Mouse (Mus musculus): ENCODE results near the gene Mrtfb. TPM values are rescaled to one million over a fixed set of nuclear protein-coding genes. Genes with fewer than 3 reads are reported as not detected.
A peak's percentile ranks its signal among the peaks of the same experiment; 100 is the strongest.

The Mrtfb gene
- 67.5 and 67.6 TPM in 2 replicates for polyA plus RNA-seq (2012; rRNA removed)

GRCm38 (mm10) chr16:13255855-13256635 lies at the start of gene Mrtfb:
Mrtfb (plus strand) TSS chr16:13256481.
- TF ChIP-seq CTCF (IDR thresholded peaks at IDR 0.05; ENCODE audit: extremely low read depth, insufficient read depth, low read length), result no peak
- peak; percentile 76 for TF ChIP-seq POLR2A (IDR thresholded peaks at IDR 0.05; ENCODE audit: extremely low read depth, insufficient read depth, low read length)
- peaks cover 12% of the 10 kb centered on the region for H3K4me1 ChIP-seq (ENCODE audit: control insufficient read depth, insufficient read depth, low read length)
- peak within 1 kb of the TSS; percentile 53 for H3K4me3 ChIP-seq (ENCODE audit: insufficient read depth, low read length)
- peak within 1 kb of the TSS; percentile 89 for H3K27ac ChIP-seq (ENCODE audit: insufficient read depth, low read length)

DNA sequence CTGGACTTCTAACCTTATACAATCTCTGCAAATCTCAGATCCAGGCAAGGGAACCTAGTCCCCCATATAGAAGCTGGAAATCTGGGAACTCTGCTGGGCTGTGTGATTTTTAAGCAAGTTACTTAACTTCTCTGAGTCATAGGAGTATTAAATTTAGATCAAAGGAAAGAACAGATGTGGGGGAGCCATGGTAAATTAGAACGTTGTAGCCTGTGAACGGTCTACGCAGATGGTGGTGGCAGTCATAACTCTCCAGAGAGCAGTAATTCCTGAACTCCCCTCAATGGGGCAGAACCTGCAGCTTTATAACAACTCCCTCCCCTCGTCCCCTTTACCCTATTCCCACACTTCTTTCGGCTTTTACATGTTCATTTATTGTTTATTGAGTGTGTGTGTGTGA lies 48.6 kb upstream of the Mrtfb start:
- TF ChIP-seq CTCF (IDR thresholded peaks at IDR 0.05; ENCODE audit: extremely low read depth, insufficient read depth, low read length) (no peak), POLR2A (IDR thresholded peaks at IDR 0.05; ENCODE audit: extremely low read depth, insufficient read depth, low read length) (no peak)
- H3K4me1 ChIP-seq (ENCODE audit: control insufficient read depth, insufficient read depth, low read length), result peaks cover 9% of the 10 kb centered on the region
- peak overlapping the region; percentile 32; the same call in 1 of the 2 replicates for H3K27ac ChIP-seq (ENCODE audit: insufficient read depth, low read length)
- H3K4me3 ChIP-seq (ENCODE audit: insufficient read depth, low read length), result no peak overlapping the region

DNA sequence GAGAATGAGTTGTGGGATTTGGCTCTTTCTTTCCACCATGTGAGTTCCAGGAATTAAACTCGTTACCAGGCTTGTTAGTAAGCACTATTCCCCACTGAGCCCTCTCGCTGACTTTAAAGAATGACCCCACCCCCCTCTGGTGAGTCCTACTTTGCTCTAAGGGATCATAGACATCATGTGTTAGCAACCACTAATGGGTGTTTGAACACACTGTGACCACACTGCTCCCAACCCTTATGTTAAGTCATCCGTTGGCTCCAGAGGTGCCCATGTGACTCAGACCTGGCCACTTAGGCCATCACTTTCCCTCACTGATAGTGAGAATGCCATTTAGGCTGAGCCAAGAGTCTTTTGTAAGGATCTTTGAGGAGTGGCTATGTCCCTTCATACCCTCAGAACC lies 48.2 kb upstream of the Mrtfb start:
- no peak overlapping the region for H3K4me3 ChIP-seq (ENCODE audit: insufficient read depth, low read length)
- H3K4me1 ChIP-seq (ENCODE audit: control insufficient read depth, insufficient read depth, low read length), result peaks cover 9% of the 10 kb centered on the region
- peak overlapping the region; percentile 32; the same call in 1 of the 2 replicates for H3K27ac ChIP-seq (ENCODE audit: insufficient read depth, low read length)
- TF ChIP-seq POLR2A (IDR thresholded peaks at IDR 0.05; ENCODE audit: extremely low read depth, insufficient read depth, low read length), result no peak
- no peak for TF ChIP-seq CTCF (IDR thresholded peaks at IDR 0.05; ENCODE audit: extremely low read depth, insufficient read depth, low read length)

DNA sequence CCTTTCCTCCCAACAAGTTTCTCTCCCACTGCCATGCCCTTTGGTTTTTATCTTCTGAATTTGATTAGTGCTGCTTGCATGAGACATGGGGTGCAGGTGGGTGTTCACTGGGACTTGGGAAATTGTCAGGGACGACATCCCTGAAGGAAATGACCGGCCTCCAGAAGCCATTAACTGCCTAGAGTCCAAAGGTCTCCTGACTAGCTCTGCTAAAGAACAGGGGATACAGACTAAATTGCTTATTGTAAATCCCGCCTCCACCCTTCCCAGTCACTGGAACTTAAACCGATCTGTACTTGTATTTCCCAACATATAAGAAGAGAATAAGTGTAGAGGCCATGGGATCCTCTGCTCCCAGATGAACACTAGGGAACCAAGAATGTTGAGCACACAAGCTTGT lies 43.5 kb upstream of the Mrtfb start:
- TF ChIP-seq CTCF (IDR thresholded peaks at IDR 0.05; ENCODE audit: extremely low read depth, insufficient read depth, low read length), result no peak
- no peak for TF ChIP-seq POLR2A (IDR thresholded peaks at IDR 0.05; ENCODE audit: extremely low read depth, insufficient read depth, low read length)
- Histone ChIP-seq H3K27ac (ENCODE audit: insufficient read depth, low read length) (no peak overlapping the region), H3K4me1 (ENCODE audit: control insufficient read depth, insufficient read depth, low read length) (peaks cover 4% of the 10 kb centered on the region), H3K4me3 (ENCODE audit: insufficient read depth, low read length) (no peak overlapping the region)

DNA sequence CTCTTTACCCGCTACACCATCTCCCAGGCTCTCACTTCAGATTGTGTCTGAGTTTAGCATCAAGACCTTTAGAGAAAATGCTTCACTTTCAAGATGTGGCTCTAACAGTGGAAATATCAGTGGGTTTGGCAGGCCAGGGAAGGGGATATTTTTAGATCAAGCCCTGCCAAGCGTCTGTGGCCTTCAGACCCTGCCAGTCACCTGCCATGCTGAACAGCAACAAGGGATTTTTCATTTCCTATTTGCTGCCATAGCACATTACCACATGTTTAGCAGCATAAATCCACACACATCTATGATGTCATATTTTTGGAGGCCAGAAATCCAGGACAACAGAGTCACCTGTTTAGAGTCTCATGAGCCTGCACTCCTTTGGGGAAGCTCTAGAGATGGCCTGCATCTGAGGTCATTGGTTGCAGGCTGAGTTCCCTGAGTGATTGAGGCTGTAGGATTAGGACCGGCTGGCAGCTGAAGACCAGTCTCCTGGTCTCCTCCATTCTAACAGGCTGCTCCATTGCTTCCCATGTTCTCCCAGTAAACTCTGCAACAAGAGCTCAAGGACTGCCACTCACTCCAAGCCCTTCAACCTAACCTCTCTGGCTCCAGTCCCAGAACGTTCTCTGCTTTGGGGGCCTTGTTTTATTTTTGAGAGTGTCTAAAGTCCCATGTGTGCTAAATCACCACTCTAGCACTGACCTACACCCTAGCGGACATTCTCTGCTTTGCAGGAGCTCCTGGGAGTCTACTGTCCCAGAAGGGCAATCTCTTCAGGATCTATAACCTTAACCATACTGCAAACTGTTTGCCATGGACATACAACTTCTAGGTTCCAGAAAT lies 39.9 kb upstream of the Mrtfb start:
- H3K4me3 ChIP-seq (ENCODE audit: insufficient read depth, low read length), result no peak overlapping the region
- no peak overlapping the region for H3K27ac ChIP-seq (ENCODE audit: insufficient read depth, low read length)
- TF ChIP-seq CTCF (IDR thresholded peaks at IDR 0.05; ENCODE audit: extremely low read depth, insufficient read depth, low read length) (no peak), POLR2A (IDR thresholded peaks at IDR 0.05; ENCODE audit: extremely low read depth, insufficient read depth, low read length) (no peak)
- H3K4me1 ChIP-seq (ENCODE audit: control insufficient read depth, insufficient read depth, low read length), result no peaks in the 10 kb centered on the region

- Histone ChIP-seq H3K27ac (ENCODE audit: insufficient read depth, low read length) (no peak overlapping the region), H3K4me1 (ENCODE audit: control insufficient read depth, insufficient read depth, low read length) (no peaks in the 10 kb centered on the region), H3K4me3 (ENCODE audit: insufficient read depth, low read length) (no peak overlapping the region)
Measured at GRCm38 (mm10) chr16:13217951-13218350, 38.3 kb upstream of the Mrtfb start.

DNA sequence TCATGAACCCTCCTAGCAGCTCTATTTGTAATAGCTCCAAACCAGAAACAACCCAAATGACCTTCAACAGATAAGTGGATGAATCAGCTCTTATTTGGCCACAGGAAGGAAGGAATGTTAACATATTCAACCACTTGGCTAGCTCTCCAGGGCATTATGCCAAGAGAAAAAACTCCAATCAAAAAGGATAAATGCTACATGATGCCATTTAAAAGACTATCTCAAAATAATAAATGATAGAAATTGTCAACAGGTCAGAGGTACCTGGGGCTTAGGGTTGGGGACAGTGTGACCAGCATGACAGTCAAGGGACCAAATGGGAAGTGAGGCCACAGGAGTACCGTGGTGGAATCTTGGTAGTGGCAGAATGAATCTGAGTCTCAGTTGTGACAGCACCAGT lies 34.8 kb upstream of the Mrtfb start:
- Histone ChIP-seq H3K4me1 (ENCODE audit: control insufficient read depth, insufficient read depth, low read length) (no peaks in the 10 kb centered on the region), H3K4me3 (ENCODE audit: insufficient read depth, low read length) (no peak overlapping the region), H3K27ac (ENCODE audit: insufficient read depth, low read length) (no peak overlapping the region)
- no peak for TF ChIP-seq POLR2A (IDR thresholded peaks at IDR 0.05; ENCODE audit: extremely low read depth, insufficient read depth, low read length)
- no peak for TF ChIP-seq CTCF (IDR thresholded peaks at IDR 0.05; ENCODE audit: extremely low read depth, insufficient read depth, low read length)

More at GRCm38 (mm10) chr16:13217951-13218350, 38.3 kb upstream of the Mrtfb start:
- TF ChIP-seq CTCF (IDR thresholded peaks at IDR 0.05; ENCODE audit: extremely low read depth, insufficient read depth, low read length) (no peak), POLR2A (IDR thresholded peaks at IDR 0.05; ENCODE audit: extremely low read depth, insufficient read depth, low read length) (no peak)

DNA sequence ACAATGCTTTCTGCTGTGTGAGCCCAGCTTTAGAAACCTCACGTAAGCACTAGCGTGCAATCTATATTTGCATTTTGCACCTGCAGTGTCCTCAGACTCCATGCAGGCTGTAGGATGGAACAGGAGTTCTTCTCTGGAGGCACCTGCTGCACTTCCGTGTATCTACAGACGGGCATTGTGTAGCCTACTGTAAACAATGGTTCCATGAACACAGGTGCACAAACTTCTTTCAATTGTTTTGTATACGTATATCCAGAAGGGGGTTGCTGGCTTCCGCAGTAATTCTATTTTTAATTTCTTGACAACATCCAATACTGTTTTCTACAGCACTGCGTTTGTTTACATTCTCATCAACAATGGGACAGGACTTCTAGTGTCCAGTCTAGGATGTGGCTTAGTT lies 24.2 kb upstream of the Mrtfb start:
- Histone ChIP-seq H3K27ac (ENCODE audit: insufficient read depth, low read length) (no peak overlapping the region), H3K4me1 (ENCODE audit: control insufficient read depth, insufficient read depth, low read length) (no peaks in the 10 kb centered on the region), H3K4me3 (ENCODE audit: insufficient read depth, low read length) (no peak overlapping the region)
- TF ChIP-seq POLR2A (IDR thresholded peaks at IDR 0.05; ENCODE audit: extremely low read depth, insufficient read depth, low read length) (no peak), CTCF (IDR thresholded peaks at IDR 0.05; ENCODE audit: extremely low read depth, insufficient read depth, low read length) (no peak)

DNA sequence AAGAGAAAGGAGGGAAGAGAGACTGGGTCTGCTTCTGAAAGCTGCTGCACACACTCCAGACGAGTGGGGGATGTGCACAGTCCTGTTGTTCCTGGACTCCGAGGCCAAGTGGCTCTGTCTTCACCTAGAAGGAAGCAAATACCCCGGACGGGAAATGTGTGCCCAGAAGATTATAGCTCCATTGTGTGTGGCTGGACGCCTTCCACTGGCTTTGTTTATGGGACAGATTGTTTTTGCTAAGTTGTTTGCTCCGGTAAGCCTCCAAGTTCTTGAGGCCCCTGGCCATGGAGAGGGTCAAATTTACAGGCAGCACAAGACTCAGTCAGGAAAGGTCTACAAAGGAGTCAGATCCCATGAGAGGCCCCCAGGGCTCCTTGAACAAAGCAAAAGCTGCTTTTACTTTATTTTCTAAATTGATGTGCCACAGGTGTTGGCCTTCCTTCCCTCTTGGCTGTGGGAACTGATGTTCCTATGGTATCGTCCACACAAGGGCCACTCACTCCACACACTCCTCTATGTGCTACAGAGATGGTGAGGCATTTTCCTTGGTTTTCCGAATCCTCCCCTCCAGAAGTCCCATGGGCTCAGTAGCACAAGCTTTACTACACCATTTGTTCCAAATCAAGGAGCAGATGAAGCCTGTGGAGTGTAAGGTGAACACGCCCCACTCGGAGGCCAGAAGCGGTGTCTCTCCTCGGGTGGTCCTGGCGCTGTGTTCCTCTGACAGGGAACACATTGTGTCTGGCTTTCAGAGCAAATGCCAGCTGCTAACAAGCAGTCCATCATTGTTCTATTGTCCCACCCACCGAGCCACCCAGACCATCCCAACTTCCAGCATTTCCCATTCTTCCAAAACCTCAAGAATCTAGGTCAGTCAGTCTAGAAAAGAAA lies 23.1 kb upstream of the Mrtfb start:
- no peak overlapping the region for H3K4me3 ChIP-seq (ENCODE audit: insufficient read depth, low read length)
- no peak for TF ChIP-seq POLR2A (IDR thresholded peaks at IDR 0.05; ENCODE audit: extremely low read depth, insufficient read depth, low read length)
- no peak for TF ChIP-seq CTCF (IDR thresholded peaks at IDR 0.05; ENCODE audit: extremely low read depth, insufficient read depth, low read length)
- H3K27ac ChIP-seq (ENCODE audit: insufficient read depth, low read length), result peak overlapping the region; percentile 68; the same call in 1 of the 2 replicates
- no peaks in the 10 kb centered on the region for H3K4me1 ChIP-seq (ENCODE audit: control insufficient read depth, insufficient read depth, low read length)

Data from cortical plate, adult 2 months (tissue).